8 mouse cellular contexts compared by ENCODE assay signal in genomic region chr1:88007692-88008210, GRCm38 (mm10). TPM values are rescaled to one million over a fixed set of nuclear protein-coding genes. Genes with fewer than 3 reads are reported as not detected.
DNase-seq lines count a peak whose midpoint lies in the region; ATAC-seq and TF ChIP-seq lines count a peak whose summit lies in the region.

No protein-coding gene starts in this region.

- no peak for TF ChIP-seq POLR2A in ES-Bruce4 (IDR thresholded peaks at IDR 0.05; ENCODE audit: insufficient read depth, low read length)

- peak overlapping the region; percentile 79 for H3K4me3 ChIP-seq in heart, embryonic 13.5 days
- H3K4me3 ChIP-seq in ES-Bruce4 (ENCODE audit: low read depth, low read length): peak overlapping the region; percentile 74
- H3K4me3 ChIP-seq in forebrain, embryonic 16.5 days (replicated peaks; ENCODE audit: low read length): peak overlapping the region; percentile 69

- H3K9me3 ChIP-seq in heart, embryonic 13.5 days: no peaks in the 10 kb centered on the region
- no peaks in the 10 kb centered on the region for H3K9me3 ChIP-seq in ES-Bruce4 (replicated peaks; ENCODE audit: control insufficient read depth, insufficient read depth, low read length, poor library complexity, severe bottlenecking)
- H3K9me3 ChIP-seq in forebrain, embryonic 16.5 days (ENCODE audit: control insufficient read depth, low read length): no peaks in the 10 kb centered on the region

- H3K27me3 ChIP-seq in heart, embryonic 13.5 days (replicated peaks): no peaks in the 10 kb centered on the region
- H3K27me3 ChIP-seq in ES-Bruce4 (ENCODE audit: control insufficient read depth, insufficient read depth, low read length, poor library complexity, severe bottlenecking): no peaks in the 10 kb centered on the region
- H3K27me3 ChIP-seq in forebrain, embryonic 16.5 days (replicated peaks; ENCODE audit: control insufficient read depth, insufficient read depth, low read length): no peaks in the 10 kb centered on the region

- no peak for TF ChIP-seq EP300 in ES-Bruce4 (IDR thresholded peaks at IDR 0.05; ENCODE audit: insufficient read depth, low read depth, low read length)

- H3K27ac ChIP-seq in heart, embryonic 13.5 days (replicated peaks): peak overlapping the region; percentile 92
- no peak overlapping the region for H3K27ac ChIP-seq in ES-Bruce4 (ENCODE audit: insufficient read depth, low read length)
- peak overlapping the region; percentile 82 for H3K27ac ChIP-seq in forebrain, embryonic 16.5 days (ENCODE audit: low read length)

- H3K4me1 ChIP-seq in heart, embryonic 13.5 days: peaks cover 31% of the 10 kb centered on the region
- no peaks in the 10 kb centered on the region for H3K4me1 ChIP-seq in ES-Bruce4 (ENCODE audit: control insufficient read depth, insufficient read depth, low read length)
- H3K4me1 ChIP-seq in forebrain, embryonic 16.5 days (replicated peaks; ENCODE audit: control insufficient read depth, insufficient read depth, low read length): peaks cover 15% of the 10 kb centered on the region

- ATAC-seq in heart, embryonic 13.5 days (ENCODE audit: extremely low read depth, insufficient number of reproducible peaks, low FRiP score, low TSS enrichment): no peak
- peak; percentile 31 for ATAC-seq in forebrain, embryonic 16.5 days
- peak; percentile 19; the same call in 1 of the 2 replicates for ATAC-seq in megakaryocyte-erythroid progenitor cell, adult 5-6 weeks (replicated peaks; ENCODE audit: low FRiP score, low TSS enrichment, poor library complexity, severe bottlenecking)

- peak overlapping the region; percentile 96 for H3K9ac ChIP-seq in heart, embryonic 13.5 days
- H3K9ac ChIP-seq in ES-Bruce4 (ENCODE audit: low read depth, poor library complexity, severe bottlenecking): peak overlapping the region; percentile 97
- peak overlapping the region; percentile 87 for H3K9ac ChIP-seq in forebrain, embryonic 16.5 days (replicated peaks; ENCODE audit: low read depth, low read length)

- H3K36me3 ChIP-seq in heart, embryonic 13.5 days: peaks cover 25% of the 10 kb centered on the region
- no peaks in the 10 kb centered on the region for H3K36me3 ChIP-seq in ES-Bruce4 (ENCODE audit: control insufficient read depth, insufficient read depth, low read length, poor library complexity, severe bottlenecking)
- no peaks in the 10 kb centered on the region for H3K36me3 ChIP-seq in forebrain, embryonic 16.5 days (ENCODE audit: control insufficient read depth, insufficient read depth)

- DNase-seq in heart, adult 18-20 months: no peak
- DNase-seq in adrenal gland, adult 8-10 months: no peak
- DNase-seq in layer of hippocampus, postnatal 14 days (ENCODE audit: low spot score in 2 of 2): no peak
- DNase-seq in thymus, postnatal 14 days: no peak

- H3K4me2 ChIP-seq in heart, embryonic 13.5 days: peak overlapping the region; percentile 80
- H3K4me2 ChIP-seq in forebrain, embryonic 16.5 days (ENCODE audit: low read length): peak overlapping the region; percentile 54

- no peak for TF ChIP-seq CTCF in ES-Bruce4 (IDR thresholded peaks at IDR 0.05; ENCODE audit: low read depth, low read length)

- 4% methylated on average over 5 of the region's 5 CpGs for WGBS in heart, embryonic 13.5 days
- WGBS in forebrain, embryonic 16.5 days: 4% methylated on average over 5 of the region's 5 CpGs

RNA-seq across cellular contexts. Expression of gene Usp40, which starts 0.6 kb away (rescaled TPM):
- polyA plus RNA-seq in heart, embryonic 13.5 days (2015; fragmentation: Nextera tagmentation; extraction: Ambion mirVana): 28.6 and 28.9 TPM in 2 replicates
- total RNA-seq in heart, adult 18-20 months (2021): 10 to 100 TPM; 15.0 to 15.6 TPM
- 18.2 and 19.6 TPM in 2 replicates for polyA plus RNA-seq in ES-Bruce4 (2011; ENCODE audit: insufficient read depth, insufficient read length, low read depth, missing spikeins)
- polyA plus RNA-seq in forebrain, embryonic 16.5 days (2015; fragmentation: Nextera tagmentation; extraction: Ambion mirVana): 25.7 and 31.4 TPM in 2 replicates
- 12.7 and 16.0 TPM in 2 replicates for total RNA-seq in megakaryocyte-erythroid progenitor cell, adult 5-6 weeks (2014; fragmentation: Nextera tagmentation)
- total RNA-seq in megakaryocyte-erythroid progenitor cell, adult 5-6 weeks (2017): 11.5 and 14.8 TPM in 2 replicates
- 10 to 100 TPM; 25.3 to 45.1 (median 31.9) TPM for total RNA-seq in adrenal gland, adult 8-10 months (2022)
- total RNA-seq in layer of hippocampus, postnatal 14 days (2021): 10 to 100 TPM; 21.2 to 25.3 TPM

RNA-seq across cellular contexts. Expression of gene Ugt1a10, which starts 47.4 kb away (rescaled TPM):
- not detected in 2 replicates for polyA plus RNA-seq in heart, embryonic 13.5 days (2015; fragmentation: Nextera tagmentation; extraction: Ambion mirVana)
- total RNA-seq in heart, adult 18-20 months (2021): not detected
- not detected in 2 replicates for polyA plus RNA-seq in ES-Bruce4 (2011; ENCODE audit: insufficient read depth, insufficient read length, low read depth, missing spikeins)
- polyA plus RNA-seq in forebrain, embryonic 16.5 days (2015; fragmentation: Nextera tagmentation; extraction: Ambion mirVana): not detected in 2 replicates
- total RNA-seq in megakaryocyte-erythroid progenitor cell, adult 5-6 weeks (2014; fragmentation: Nextera tagmentation): not detected in 2 replicates
- not detected in 2 replicates for total RNA-seq in megakaryocyte-erythroid progenitor cell, adult 5-6 weeks (2017)
- not detected for total RNA-seq in adrenal gland, adult 8-10 months (2022)
- total RNA-seq in layer of hippocampus, postnatal 14 days (2021): not detected
